Mouse (Mus musculus) adrenal gland, postnatal 4 days (tissue): ENCODE results near the gene Capn3. TPM values are rescaled to one million over a fixed set of nuclear protein-coding genes. Genes with fewer than 3 reads are reported as not detected.

Source experiments
- DNase-seq, 2 experiments: peaks; one replicate each; pipeline ENCODE4 v3.0.0; 2021 to 2022; ENCODE audit warnings: low spot score in 2 of 2, mixed read lengths in 2 of 2
- long read RNA-seq, 2 experiments: library from polyadenylated mRNA; stranded (forward); transcript quantifications; one replicate each; pipeline ENCODE4 v2.0.0; 2021
- total RNA-seq, 2 experiments: library from RNA; stranded (reverse); gene quantifications; 2 replicates each; pipeline ENCODE4 v1.2.3; 2021

Capn3 gene
- 1 to 10 TPM; 1.1 to 2.0 TPM for total RNA-seq
- long read RNA-seq, experiment 1, partial matches to known transcripts: 0 of 1 reads
- long read RNA-seq, experiment 1, other reads (novel, unspliced or antisense): 1 of 1 reads
- long read RNA-seq, experiment 2, partial matches to known transcripts: 0 of 3 reads
- long read RNA-seq, experiment 2, other reads (novel, unspliced or antisense): 3 of 3 reads

GRCm38 (mm10) chr2:120455719-120456118, at the start of gene Capn3:
Gene Capn3, plus strand, starts transcription at chr2:120456019.
- no peak for DNase-seq

DNA sequence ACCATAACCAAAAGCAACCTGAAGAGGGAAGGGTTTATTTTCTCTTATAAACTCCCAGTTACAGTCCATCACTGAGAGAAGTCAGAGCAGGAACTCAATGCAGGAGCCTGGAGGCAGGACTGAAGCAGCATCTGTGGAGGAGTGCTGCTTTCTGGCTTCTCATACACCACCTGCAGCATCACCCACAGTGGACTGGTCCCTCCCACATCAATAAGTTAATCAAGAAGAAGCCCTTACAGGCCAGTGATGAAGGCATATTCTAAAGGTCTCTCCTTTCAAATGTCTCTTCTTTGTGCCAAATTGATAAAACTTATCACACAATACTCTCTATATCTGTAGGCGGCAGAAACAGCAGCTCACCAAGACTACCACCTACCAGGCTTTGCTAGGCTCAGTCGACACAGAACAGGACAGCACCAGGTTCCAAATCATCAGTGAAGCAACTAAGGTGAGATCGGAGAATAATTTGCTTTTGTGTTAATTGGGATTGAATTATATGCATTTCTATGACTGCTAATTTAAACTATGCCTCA, 44.7 kb upstream of the Capn3 start:
- DNase-seq: no peak

DNA sequence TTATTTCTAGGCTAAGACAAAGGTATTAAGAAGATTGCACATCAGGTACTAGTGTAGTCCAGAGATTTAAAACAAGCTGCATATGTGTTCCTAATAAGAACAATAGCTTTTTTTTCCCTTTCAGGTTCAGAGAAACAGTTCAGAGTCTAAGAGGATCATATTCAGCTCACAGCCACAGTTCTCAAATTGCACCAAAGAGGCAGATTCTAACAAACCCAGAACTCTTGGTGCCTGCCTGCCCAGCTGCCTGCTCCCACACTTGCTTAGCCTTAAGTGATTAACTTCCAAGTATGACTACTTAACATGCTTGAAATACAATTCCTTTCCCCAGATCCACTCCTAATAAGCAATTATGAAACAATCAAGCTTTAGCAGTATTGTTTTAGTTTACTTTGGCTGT, 41.7 kb upstream of the Capn3 start:
- DNase-seq: no peak

DNA sequence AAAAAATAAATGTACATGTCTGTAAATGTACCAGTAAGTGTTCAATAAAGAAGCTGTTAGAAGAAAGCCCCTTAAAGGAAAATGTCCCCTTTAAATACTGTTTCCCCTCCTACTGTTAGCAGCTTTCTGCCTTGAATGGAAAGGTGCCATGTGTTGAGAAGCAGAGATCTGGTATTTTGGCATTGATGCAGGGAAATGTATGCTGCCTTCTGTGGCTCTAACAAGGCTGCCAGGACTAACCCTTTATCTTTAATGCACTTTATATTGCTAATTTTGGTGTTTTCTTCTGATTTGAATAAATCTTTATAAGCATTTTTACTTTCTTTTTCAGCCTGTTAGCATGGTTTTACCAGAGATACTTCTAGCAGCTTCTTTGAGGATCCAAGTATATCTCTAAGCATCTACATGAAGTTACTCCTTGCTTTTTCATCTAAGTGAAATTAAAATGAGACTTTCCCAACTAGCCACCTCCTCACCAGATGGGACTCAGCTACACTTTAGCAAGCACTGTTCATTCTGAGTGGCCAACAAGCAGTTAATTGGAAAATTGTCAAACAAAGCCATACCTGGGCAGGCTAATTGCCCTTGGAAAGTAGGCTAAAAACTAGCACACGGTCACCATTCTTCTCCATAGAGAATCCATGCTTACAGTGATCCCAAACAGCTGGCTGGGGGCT, 40.9 kb upstream of the Capn3 start:
- no peak for DNase-seq

- DNase-seq: no peak
These were observed 31.4 kb upstream of the Capn3 start for GRCm38 (mm10) chr2:120424386-120424785.

- DNase-seq: no peak
These were observed 11.3 kb upstream of the Capn3 start for GRCm38 (mm10) chr2:120444486-120444885.

- no peak for DNase-seq
These were observed 9.4 kb upstream of the Capn3 start for GRCm38 (mm10) chr2:120446373-120446772.

- DNase-seq: no peak
These were observed 8.5 kb upstream of the Capn3 start for GRCm38 (mm10) chr2:120447306-120447705.

- no peak for DNase-seq
These were observed 5.1 kb upstream of the Capn3 start for GRCm38 (mm10) chr2:120450724-120451123.

GRCm38 (mm10) chr2:120452600-120452999, 3.2 kb upstream of the Capn3 start:
- DNase-seq: no peak

- no peak for DNase-seq
These were observed 832 bp upstream of the Capn3 start for GRCm38 (mm10) chr2:120454987-120455386.

- no peak for DNase-seq
These were observed 4.4 kb downstream of the Capn3 start for GRCm38 (mm10) chr2:120460216-120460615.

DNA sequence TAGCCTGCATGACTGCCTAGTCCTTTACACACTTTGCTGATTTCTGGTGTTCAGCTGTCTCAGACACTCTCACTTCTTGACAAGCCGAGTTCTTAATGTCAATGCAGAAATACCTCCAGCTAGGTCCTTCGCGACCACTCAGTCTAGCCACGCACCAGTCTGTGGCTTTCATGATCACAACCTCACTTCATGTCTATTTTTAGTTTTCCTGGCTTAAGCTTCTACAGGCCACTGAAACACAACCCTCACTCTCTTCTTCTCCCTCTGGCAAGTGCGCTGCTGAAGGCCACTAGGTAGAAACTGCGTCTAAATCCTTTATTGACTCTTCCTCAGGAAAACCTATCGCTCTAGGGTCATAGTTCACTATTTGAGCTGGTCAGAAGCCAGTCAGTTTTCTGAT, 7.5 kb downstream of the Capn3 start:
- DNase-seq: no peak

DNA sequence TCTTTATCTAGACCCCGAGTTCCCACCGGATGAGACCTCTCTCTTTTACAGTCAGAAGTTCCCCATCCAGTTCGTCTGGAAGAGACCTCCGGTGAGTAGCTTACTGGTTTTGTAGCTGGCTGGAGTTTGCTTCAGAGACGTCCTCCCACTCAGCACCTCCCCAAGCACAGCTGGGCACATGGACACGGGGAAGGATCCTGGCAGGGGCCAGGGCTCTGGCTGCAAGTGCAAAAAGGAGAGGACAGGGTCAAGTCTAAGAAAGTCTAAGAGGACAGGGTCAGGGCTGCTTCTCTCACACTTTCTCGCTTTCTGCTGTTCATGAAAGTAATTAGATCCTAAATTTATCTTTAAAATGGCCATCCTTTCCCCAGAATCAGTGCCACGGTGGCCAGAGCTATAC, 8.3 kb downstream of the Capn3 start:
- DNase-seq: no peak

GRCm38 (mm10) chr2:120464732-120465396, 9.0 kb downstream of the Capn3 start:
- no peak for DNase-seq

DNA sequence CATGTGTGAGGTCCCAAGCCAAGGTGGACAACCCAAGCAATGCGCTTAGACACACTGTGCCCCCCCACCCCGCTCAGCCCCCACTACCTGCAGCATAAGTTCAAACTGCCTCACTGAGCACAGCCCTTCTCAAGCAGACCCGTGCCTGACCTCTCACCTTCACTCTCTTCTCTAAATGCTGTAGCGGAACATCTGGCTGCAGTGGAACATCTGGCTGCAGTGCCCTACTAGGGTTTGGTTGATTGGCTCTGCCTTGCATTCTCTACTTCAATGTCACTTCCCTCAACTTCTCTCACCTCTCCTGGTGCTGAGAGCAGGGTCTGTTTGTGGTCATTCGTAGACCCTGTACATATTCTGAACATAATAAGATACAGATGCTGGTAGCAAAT, 9.6 kb downstream of the Capn3 start:
- no peak for DNase-seq

GRCm38 (mm10) chr2:120468011-120468410, 12.2 kb downstream of the Capn3 start:
- no peak for DNase-seq

GRCm38 (mm10) chr2:120469220-120469619, 13.4 kb downstream of the Capn3 start:
- no peak for DNase-seq

DNA sequence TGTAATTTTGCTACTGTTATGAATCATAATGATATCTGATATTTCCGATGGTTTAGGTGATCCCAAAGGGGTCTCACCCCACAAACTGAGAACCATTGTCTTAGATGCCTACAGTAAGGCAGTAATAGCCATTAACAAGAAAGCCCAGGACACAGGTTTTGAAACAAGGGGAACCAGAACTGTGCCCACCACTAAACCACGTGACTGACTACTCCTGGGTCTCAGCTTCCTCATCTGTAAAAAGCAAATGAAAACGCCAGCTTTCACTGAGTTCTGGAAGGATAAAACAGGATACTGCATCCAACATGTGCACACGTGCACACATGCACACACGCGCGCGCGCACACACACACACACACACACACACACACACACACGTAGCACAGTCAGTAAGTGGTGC, 13.9 kb downstream of the Capn3 start:
- DNase-seq: no peak

GRCm38 (mm10) chr2:120470856-120471255, 15.0 kb downstream of the Capn3 start:
- no peak for DNase-seq

DNA sequence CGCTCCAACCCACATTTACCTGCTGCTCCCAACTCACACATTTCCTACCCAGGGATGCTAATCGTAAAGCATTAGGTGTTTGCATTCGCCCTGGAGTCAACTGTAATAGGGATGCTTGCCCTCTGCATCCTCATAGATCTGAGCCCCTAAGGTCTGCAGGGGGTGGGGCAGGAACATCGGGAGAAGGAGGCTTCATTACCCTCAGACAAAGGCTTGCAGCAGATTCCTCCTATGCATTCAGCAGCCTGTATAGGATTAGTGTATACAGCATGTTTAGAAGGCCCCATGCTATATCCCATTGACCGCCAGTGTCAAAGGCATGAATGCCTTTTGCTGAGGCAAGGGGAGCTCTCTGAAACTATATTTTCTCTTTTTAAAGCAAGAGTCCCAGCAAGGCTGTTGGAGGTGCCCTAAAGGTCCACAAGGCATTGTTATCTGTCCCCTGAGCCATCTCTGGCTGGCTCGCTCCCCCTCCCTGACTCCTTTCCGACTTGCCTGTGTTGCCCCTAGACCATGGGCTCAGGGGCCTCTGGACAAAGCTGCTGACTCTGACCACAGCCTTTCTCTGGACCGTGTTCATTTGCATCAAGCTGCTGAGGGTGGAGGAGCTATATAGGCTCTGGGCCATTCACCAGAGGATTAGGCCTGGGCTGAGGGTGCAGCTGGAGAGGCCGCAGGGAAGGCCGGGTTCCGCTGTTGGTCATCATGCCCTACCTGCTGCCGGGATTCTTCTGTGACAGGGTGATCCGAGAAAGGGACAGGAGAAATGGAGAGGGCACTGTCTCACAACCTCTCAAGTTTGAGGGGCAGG, 20.7 kb downstream of the Capn3 start:
- DNase-seq: no peak

- peak; percentile 29 to 57 for DNase-seq
These were observed 22.8 kb downstream of the Capn3 start for GRCm38 (mm10) chr2:120478600-120478999.
